Mouse (Mus musculus): Measurements from ENCODE around the gene Rgl1.

Gene Rgl1

DNA sequence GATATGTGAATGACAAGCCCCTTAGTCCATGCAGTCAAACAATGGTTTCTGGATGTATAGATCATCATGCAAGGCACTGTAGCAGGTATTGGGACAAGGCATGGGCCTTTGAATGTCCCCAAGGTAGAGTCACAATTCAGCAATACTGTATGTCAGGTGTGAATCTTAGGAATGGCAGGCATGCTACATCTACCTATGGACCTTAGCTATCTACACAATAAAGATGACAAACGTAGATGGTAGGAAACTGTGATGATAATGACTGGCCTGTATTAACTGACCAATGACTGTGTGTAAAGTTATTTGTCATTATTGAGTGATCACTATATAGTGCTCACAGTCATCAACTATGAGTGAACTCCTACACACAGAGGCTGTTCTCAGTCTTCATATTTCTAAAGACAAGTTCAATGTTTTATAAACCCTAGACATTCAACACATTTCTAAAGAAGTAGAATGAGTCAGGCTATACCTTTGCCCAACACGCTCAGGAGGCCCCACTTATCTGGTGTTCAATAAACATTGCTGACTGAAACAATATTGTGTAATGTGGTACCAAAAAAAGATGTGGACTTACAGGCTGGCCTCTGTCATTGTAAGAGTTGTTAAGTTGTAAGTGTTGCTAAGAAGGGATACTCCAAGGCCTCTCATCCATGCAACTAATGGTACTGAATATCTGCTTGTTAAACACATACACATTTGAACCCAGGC lies 222.5 kb downstream of the Rgl1 start:
- no peak for ATAC-seq (ENCODE audit: low TSS enrichment)

DNA sequence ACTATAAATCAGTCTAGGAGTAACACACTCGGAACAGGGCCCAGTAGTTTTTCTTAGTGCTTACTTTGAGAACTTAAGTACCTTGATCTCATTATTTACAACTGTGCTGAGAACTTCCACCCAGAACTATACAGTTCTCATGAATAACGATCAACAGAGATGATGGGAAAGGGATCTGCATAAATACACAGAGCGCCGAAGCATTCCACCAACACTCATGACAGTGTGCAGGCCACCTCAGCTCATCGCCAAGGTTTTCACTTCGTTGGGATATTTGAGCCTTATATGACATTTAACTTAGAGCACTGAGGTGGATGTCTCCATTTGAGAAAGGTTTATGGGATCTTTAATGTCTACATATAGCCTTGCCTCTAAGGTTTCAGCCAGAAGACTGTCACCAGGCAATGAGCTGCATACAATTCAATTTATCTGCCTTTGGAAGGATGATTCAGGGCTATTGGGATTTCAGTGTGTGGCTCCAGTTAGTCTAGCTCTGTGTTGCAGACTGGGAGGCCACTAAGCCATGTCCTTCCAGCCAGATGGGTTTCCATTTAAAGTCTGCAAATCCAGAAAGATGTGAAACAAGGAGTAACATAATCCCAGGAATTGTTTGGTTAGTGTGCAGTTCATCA lies 223.3 kb downstream of the Rgl1 start:
- no peak for ATAC-seq (ENCODE audit: low TSS enrichment)

DNA sequence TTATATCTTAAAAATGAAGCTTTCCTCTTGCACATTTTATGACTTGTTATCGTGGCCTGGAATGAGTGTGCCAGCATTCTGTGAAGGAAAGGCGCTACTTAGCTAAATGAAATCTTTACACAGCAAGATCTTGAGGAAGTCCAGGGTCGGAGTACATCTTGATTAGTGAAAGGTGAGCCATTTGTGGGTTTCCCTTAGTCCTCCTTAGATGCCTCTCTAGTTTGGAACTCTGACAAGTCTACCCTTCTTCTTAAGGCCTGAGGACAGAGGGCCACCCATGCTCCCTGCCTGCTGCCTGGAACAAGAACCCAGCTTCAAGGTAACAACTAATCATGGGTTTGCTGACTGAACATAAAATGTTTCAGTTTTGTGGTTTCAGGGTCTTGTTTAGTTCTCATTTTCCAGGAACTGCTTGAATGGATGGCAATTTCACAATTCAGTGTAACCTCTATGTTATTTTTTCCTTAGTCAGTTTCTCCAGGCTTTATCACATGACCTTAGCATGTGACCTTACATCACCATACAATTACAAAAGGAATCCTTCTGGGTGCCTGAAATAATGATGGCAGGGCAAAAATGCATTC lies 225.8 kb downstream of the Rgl1 start:
- no peak for ATAC-seq (ENCODE audit: low TSS enrichment)

DNA sequence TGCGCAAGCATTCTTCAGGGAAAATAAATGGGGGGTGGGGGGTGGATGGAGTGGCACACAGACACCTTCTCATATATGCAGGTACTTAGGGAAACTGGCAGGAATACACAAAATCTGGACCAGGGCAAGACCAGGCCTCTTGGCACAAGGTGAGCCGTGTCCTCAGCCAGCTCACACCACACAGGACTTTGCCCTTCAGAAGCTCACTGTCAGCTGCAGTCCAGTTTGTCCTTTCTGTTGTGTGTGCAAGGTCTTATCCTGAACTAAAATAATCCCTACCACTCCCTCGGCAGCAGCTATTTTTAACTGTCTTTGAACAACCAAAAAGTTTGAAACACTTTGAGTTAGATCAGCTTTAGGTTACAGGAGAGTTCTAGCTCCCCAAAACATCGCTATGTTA lies 227.3 kb downstream of the Rgl1 start:
- ATAC-seq (ENCODE audit: low TSS enrichment), result no peak

DNA sequence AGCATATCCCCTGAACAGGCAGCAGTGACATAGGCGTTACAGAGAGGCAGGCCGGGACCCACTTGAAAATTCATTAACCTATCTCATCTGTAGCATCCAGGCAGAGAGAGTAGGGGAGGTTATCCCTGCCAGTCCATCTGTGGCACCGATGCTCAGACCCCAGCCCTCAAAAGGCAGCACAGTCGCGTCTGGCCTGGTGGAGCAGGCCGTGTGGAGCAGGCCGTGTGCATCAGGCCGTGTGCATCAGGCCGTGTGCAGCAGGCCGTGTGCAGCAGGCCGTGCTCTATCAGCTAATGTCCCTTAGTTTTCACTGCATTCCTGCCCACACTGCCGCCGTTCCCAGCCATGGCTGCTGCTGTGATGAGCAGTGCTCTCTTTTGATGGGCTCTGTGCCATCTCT lies 229.0 kb downstream of the Rgl1 start:
- no peak for ATAC-seq (ENCODE audit: low TSS enrichment)

- ATAC-seq (ENCODE audit: low TSS enrichment), result peak; percentile 79
Observed at GRCm38 (mm10) chr1:152536416-152537018, 229.6 kb downstream of the Rgl1 start.

- ATAC-seq (ENCODE audit: low TSS enrichment), result no peak
Observed at GRCm38 (mm10) chr1:152534531-152534930, 231.6 kb downstream of the Rgl1 start.

GRCm38 (mm10) chr1:152531498-152531897 lies 234.7 kb downstream of the Rgl1 start:
- ATAC-seq (ENCODE audit: low TSS enrichment), result no peak

DNA sequence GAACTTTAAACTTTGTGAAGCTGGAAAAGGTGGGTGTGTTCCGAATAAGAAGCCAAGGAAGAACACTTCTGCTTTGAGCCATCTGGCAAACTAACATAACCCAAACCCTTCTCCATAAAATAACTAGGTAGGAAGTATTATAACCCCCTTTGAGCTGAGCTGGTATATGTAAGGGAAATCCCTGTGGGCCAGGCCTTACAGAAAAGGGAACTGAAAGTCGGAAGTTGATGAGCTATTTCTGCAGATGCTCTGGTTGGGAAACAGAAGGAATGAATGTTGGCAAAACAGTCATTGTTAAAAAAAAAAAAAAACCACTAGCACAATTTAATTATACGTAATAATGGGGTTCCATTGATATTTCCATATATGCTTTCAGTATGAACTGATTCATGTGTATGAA lies 237.4 kb downstream of the Rgl1 start:
- ATAC-seq (ENCODE audit: low TSS enrichment), result no peak

GRCm38 (mm10) chr1:152528214-152528613 lies 237.9 kb downstream of the Rgl1 start:
- ATAC-seq (ENCODE audit: low TSS enrichment), result no peak

GRCm38 (mm10) chr1:152526154-152526553 lies 240.0 kb downstream of the Rgl1 start:
- ATAC-seq (ENCODE audit: low TSS enrichment), result no peak

GRCm38 (mm10) chr1:152524987-152525648 lies 241.0 kb downstream of the Rgl1 start:
- peak; percentile 72 for ATAC-seq (ENCODE audit: low TSS enrichment)

- ATAC-seq (ENCODE audit: low TSS enrichment), result peak; percentile 76
Observed at GRCm38 (mm10) chr1:152524098-152524892, 241.9 kb downstream of the Rgl1 start.

DNA sequence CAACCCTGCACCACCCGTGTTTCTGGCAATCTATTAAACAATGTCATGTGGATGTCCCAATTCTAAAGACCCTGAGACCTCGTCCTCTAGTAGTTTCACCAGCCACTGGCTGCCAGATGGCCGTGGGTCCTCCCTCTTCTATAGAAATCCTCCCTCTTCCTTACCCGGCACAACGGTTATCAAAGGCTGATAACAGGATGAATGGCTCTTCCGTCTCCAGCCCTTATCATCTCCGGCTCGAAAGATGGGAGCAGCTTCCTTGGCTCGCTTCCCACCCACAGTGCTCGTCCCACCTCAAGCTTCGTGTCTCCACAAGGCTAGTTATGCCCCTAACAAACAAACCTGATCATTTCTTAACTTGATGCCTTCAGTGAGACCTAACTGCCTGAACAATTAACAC lies 242.9 kb downstream of the Rgl1 start:
- no peak for ATAC-seq (ENCODE audit: low TSS enrichment)

DNA sequence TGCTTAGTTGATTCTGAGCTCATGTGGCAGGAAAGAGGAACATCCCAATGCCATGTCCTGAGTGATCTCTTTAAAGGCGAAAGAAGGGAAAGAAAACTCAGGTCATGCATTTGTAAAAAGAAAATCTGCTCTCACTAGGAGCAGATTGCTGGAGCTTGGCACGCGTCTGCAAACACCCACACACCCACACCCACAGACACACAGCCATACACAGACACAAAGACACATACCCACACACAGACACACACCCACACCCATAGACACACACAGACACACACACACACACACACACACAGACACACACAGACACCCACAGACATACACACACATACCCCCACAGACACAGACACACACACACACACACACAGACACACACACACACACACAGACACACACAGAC lies 243.9 kb downstream of the Rgl1 start:
- 0 out of 2 replicates have a peak, but pooled peaks have one; percentile 14 for ATAC-seq (ENCODE audit: low TSS enrichment)

DNA sequence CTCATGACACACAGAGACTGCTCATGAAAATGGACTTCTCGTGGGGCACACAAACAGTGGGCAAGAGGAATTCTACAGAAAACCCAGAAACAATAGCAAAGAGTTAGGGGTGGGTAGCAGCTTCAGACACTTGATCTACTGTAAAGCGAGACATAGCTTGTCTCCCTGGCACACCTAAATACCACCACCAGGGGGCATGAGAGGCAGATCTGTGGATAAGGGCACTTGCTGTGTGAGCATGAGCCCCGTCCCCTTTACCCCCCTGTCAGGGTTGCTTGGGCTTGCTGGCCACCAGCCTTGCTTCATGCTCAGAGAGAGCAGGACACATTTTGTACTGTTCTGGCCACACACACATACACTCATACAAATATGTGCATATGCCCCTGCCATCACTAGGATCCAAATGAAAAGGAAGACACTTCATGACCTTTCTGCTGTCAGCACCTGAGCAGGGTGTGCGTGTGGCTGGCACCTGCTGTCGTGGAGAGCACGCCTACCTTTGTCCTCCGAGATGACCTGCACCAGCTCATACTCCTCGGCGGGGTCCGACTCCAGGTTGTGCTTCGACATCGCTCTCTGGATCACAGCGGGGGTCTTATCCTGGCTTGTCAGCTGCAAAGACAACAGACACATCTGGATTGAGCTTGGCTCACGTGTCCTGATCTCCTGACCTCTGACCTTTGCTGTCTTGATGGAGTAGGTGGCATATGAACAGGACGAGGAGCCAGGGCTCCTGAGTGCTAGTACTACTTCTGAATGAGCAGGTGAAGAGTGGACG lies 245.2 kb downstream of the Rgl1 start:
- ATAC-seq (ENCODE audit: low TSS enrichment), result no peak

DNA sequence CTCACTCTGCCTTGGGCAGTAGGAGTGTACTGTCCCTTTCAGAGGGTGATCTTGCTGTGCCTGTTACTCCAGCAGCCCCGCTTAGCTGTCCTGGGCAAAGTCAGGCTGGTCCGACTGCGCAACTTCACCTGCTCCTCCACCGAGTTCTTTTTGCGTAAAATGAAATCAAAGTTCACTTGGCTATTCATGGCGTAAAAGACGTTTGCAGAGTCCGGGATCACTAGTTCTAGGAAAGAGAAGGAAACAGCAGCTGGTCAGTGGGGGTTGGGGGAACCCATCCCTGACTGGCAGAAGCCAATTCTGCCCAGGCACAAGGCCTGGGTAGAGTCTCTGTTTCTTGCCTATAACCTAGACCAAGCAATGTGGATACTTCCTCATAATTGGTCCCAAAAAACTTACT lies 247.2 kb downstream of the Rgl1 start:
- ATAC-seq (ENCODE audit: low TSS enrichment), result no peak

DNA sequence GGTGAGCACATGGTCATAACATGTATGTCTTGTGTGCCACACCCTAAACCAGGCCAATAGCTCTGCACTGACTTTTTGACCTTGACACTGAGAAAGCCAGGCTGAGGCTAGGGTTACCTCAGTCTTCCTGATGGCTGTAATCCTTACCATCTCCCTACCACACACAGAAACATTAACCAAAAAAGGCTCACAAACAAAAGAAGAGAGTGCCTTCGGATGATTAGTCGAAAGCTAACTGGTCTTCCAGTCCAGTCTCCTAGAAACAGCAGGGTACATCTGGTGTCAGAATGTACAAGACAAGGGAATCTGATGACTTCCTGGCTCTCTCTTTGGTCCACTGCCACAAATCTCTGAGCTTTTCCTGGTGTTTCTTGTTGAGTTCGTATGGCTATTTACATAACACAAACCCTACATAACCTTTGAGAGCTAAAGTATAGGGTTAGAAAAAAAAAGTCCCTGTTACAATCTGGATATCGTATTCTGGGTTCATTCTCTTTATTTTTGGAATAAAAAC lies 249.0 kb downstream of the Rgl1 start:
- ATAC-seq (ENCODE audit: low TSS enrichment), result no peak

DNA sequence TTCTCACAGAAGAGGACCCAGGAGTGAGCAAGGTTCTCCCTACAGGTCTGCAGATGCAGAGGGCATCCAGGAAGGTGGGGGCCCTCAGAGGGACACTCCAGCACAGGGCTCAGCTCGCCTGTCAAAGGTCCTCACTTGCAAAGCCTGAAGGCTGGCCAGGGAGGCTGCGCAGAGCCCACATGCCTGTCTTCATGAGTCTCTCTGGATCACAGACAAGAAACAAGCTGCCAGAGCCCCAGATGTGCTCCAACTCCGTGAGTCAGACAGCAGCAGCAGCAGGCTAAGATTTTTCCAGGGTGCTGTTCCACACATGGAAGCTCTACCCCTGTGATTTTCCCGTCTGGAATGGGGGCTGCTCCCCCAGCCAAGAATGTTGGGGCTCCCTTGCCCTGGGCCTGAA lies 251.9 kb downstream of the Rgl1 start:
- peak; percentile 73 for ATAC-seq (ENCODE audit: low TSS enrichment)

GRCm38 (mm10) chr1:152511237-152511636 lies 254.9 kb downstream of the Rgl1 start:
- ATAC-seq (ENCODE audit: low TSS enrichment), result peak; percentile 55; the same call in 1 of the 2 replicates
